Mouse (Mus musculus): Measurements from ENCODE around the gene Mus81.
A peak's percentile ranks its signal among the peaks of the same experiment; 100 is the strongest.
"Not testable (repeated sequence)": the region's sequence is repeated elsewhere in the genome, so short reads cannot be mapped to it uniquely, and the experiment has no call there.

Mus81 gene

GRCm38 (mm10) chr19:5492641-5493040 is 4.4 kb upstream of the Mus81 start:
- no peak for DNase-seq (ENCODE audit: low read depth, low spot score)

GRCm38 (mm10) chr19:5490898-5491708 is 2.9 kb upstream of the Mus81 start:
- peak; percentile 84 for DNase-seq (ENCODE audit: low read depth, low spot score)

- DNase-seq (ENCODE audit: low read depth, low spot score) = peak; percentile 96
These were observed 2.2 kb upstream of the Mus81 start, which contains the start of gene Cfl1 for GRCm38 (mm10) chr19:5490313-5490897. Cfl1 (plus strand) TSS chr19:5490455.

- not testable (repeated sequence) for DNase-seq (ENCODE audit: low read depth, low spot score)
These were observed 1.5 kb upstream of the Mus81 start for GRCm38 (mm10) chr19:5489721-5490120.

- peak; percentile 99 for DNase-seq (ENCODE audit: low read depth, low spot score)
These were observed 823 bp upstream of the Mus81 start for GRCm38 (mm10) chr19:5488878-5489571.

GRCm38 (mm10) chr19:5486771-5487170 is 1.4 kb downstream of the Mus81 start:
- no peak for DNase-seq (ENCODE audit: low read depth, low spot score)

- no peak for DNase-seq (ENCODE audit: low read depth, low spot score)
These were observed 1.9 kb downstream of the Mus81 start for GRCm38 (mm10) chr19:5486286-5486685.

GRCm38 (mm10) chr19:5485821-5486220 is 2.4 kb downstream of the Mus81 start:
- DNase-seq (ENCODE audit: low read depth, low spot score) = no peak

- DNase-seq (ENCODE audit: low read depth, low spot score) = no peak
These were observed 2.8 kb downstream of the Mus81 start for GRCm38 (mm10) chr19:5485371-5485770.

- no peak for DNase-seq (ENCODE audit: low read depth, low spot score)
These were observed 3.7 kb downstream of the Mus81 start for GRCm38 (mm10) chr19:5484496-5484895.

- DNase-seq (ENCODE audit: low read depth, low spot score) = no peak
These were observed 4.5 kb downstream of the Mus81 start for GRCm38 (mm10) chr19:5483386-5484359.

- DNase-seq (ENCODE audit: low read depth, low spot score) = no peak
These were observed 6.8 kb downstream of the Mus81 start for GRCm38 (mm10) chr19:5481398-5481797.

- no peak for DNase-seq (ENCODE audit: low read depth, low spot score)
These were observed 8.2 kb downstream of the Mus81 start for GRCm38 (mm10) chr19:5480016-5480415.

- DNase-seq (ENCODE audit: low read depth, low spot score) = no peak
These were observed 10.4 kb downstream of the Mus81 start for GRCm38 (mm10) chr19:5477668-5478300.

GRCm38 (mm10) chr19:5477004-5477667 is 11.1 kb downstream of the Mus81 start:
- DNase-seq (ENCODE audit: low read depth, low spot score) = no peak

- DNase-seq (ENCODE audit: low read depth, low spot score) = no peak
These were observed 13.0 kb downstream of the Mus81 start for GRCm38 (mm10) chr19:5475069-5475714.

- no peak for DNase-seq (ENCODE audit: low read depth, low spot score)
These were observed 13.7 kb downstream of the Mus81 start for GRCm38 (mm10) chr19:5474281-5475068.

GRCm38 (mm10) chr19:5473720-5474119 is 14.5 kb downstream of the Mus81 start, which contains the start of gene Efemp2:
Efemp2 (plus strand) TSS chr19:5473954.
- peak; percentile 76 for DNase-seq (ENCODE audit: low read depth, low spot score)

- no peak for DNase-seq (ENCODE audit: low read depth, low spot score)
These were observed 15.3 kb downstream of the Mus81 start for GRCm38 (mm10) chr19:5472857-5473256.
